Mouse (Mus musculus): ENCODE data around the gene Edn3.

The Edn3 gene

DNA sequence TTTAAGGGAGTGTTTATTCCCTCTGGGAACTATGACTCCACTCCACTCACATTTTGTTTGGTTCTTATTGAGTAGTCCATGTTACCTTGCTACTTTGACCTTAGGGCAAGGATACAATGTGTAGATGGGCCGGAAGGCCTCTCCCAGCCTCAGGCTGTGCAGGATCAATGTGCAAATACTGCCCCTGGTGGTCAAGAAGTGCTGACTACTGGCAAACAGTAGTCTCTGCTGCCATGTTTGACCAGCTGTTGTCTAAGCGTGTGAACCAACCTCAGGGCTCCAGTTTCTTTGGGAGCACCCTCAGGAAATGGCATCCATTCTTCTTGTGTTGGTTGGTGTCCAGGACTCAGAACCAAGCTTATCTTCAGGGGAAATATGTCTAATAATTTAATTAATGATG lies 36.6 kb downstream of the Edn3 start:
- no peak for DNase-seq (ENCODE audit: low read depth)

DNA sequence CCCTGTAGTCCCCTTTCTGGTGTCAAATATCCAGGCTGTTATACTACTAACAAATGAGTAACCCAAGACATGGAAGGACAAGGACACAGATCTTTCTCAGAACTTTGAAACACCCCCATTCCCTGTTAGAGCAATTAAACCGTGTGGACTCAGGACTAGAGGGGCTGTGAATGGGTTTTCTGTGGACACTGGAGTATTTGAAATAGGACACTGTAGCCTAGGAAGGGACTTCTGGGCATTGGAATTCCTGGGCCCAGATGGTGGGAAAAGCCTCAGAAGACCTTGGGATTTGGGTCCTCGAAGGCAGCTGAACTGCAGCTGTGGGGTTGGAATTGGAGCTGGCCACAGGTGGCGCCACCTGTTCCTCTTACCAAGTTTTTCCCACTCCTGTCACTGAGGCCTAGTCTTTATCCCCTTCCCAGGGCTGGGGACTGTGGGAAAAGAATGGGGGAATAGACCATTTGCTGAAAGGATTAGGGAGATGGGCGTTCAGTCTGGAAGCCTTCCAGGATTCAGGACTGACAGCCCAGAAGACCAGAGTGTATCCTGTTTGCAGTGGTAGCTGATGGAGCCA lies 37.2 kb downstream of the Edn3 start:
- DNase-seq (ENCODE audit: low read depth), result no peak

DNA sequence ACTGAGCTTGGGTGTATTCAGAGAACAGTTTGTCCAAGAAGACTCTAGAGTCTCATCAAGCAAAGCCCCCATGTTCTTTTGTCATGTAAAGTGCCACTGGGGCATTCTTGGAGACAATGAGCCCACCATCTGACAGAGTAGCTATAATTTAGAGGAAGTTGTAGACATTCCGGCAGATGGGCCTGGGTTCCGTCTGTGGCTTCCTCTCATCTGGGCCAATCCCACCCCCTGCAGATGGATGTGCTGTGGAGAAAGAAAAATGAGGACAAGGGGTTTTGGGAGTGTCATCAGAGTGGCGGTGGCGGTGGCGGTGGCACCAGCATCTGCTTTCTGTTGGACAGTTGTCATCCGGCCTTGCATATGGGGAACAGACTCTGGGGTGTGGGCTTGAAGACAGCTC lies 42.0 kb downstream of the Edn3 start:
- no peak for DNase-seq (ENCODE audit: low read depth)

GRCm38 (mm10) chr2:174803661-174804060 lies 43.2 kb downstream of the Edn3 start:
- DNase-seq (ENCODE audit: low read depth), result no peak

- DNase-seq (ENCODE audit: low read depth), result no peak
These were observed 47.5 kb downstream of the Edn3 start for GRCm38 (mm10) chr2:174807900-174808299.

DNA sequence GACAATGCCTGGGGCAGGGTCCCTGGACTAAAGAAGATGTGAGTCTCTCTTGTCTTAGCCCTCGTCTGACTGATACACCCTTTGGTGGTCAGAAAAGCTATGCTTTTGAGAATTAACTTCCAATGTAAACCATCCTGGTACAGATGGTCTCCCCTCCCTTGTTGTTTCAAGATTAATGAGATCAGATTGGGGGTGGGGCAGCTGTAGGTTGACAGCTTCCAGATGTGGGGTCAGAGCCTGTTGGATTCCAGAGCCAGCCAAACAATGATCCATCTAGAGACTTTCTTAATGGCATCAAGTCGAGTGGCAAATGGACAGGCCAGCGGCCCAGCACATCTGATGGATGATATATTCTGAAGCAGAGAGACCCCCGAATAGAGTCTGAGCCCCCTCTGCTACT lies 48.9 kb downstream of the Edn3 start:
- DNase-seq (ENCODE audit: low read depth), result no peak

DNA sequence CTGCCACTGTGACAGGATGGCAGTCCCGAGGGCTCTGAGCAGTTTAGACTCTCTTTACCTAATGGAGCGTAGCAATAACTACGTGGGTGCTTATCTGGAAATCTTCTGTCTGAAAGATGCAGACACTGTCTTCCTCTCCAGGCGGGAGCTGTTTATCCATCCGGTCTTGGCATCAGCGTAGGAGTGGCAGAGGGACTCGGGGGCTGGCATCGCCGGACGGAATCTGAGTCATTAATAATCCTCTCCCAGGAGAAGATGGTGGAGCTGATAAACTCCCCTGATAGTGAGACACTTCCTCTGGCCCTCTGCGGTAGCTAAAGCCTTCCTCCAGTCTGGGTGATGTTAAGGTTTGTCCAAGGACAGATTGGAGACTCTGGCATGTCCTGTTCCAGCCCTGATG lies 52.9 kb downstream of the Edn3 start:
- no peak for DNase-seq (ENCODE audit: low read depth)

- DNase-seq (ENCODE audit: low read depth), result no peak
These were observed 55.7 kb downstream of the Edn3 start for GRCm38 (mm10) chr2:174816163-174816562.

GRCm38 (mm10) chr2:174820286-174820685 lies 59.9 kb downstream of the Edn3 start:
- no peak for DNase-seq (ENCODE audit: low read depth)

GRCm38 (mm10) chr2:174827829-174828228 lies 67.4 kb downstream of the Edn3 start:
- no peak for DNase-seq (ENCODE audit: low read depth)

GRCm38 (mm10) chr2:174833608-174834007 lies 73.2 kb downstream of the Edn3 start:
- no peak for DNase-seq (ENCODE audit: low read depth)

All from fibroblast of lung, adult 2 months (primary cell).